Mouse (Mus musculus) frontal cortex, postnatal 36 days (tissue): Measurements from ENCODE around the gene Chac1.

Source experiments
- DNase-seq, 2 experiments: peaks; one replicate each; pipeline ENCODE4 v3.0.0; 2022; ENCODE audit warnings: low spot score in 2 of 2

The Chac1 gene

DNA sequence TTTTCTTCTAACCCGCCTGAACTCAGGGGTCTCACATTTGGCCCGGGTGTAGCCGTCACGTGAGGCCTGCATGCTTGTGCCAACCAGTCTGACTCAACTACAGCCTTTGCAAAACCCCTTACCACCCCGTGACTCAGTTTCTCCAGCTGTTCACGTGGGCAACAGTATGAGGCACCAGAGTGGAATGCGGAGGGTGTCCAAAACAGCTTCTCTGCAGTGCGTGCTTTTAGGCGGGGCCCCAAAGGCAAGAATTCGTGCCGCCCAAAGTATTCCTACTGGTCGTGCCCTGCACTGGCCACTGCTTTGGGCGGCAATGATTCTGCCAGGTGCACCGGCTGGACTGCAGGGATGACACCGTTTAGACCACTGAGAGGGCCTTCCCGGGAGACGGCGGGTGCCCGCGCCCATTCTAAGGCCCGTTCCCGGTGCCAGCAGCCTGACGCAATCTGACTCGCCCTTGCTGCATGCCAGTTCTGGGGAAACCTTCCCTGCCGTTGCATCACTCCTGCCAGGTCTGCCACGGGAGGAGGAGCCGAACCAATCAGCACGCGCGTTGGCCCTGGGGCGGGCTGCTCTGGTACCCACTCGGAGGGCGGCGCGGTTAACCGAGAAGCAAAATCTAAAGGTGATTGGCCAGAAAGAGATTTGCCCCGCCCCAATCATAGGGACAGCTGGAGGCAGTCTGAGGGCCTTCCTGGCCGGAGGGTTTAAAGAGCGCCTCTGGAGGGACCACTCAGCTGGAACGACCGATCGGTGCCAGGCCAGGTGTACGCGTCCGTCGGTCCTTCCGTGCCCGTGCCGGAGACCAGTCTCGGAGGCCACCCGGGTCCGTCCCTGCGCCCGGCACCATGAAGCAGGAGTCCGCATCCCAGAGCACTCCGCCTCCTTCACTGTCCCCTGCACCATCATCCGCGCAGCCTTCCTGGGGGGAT is at the start of gene Chac1:
TSS of gene Chac1 (plus strand) at position 675 of the 932 bp plus-strand sequence.
- DNase-seq, result peak; percentile 96

DNA sequence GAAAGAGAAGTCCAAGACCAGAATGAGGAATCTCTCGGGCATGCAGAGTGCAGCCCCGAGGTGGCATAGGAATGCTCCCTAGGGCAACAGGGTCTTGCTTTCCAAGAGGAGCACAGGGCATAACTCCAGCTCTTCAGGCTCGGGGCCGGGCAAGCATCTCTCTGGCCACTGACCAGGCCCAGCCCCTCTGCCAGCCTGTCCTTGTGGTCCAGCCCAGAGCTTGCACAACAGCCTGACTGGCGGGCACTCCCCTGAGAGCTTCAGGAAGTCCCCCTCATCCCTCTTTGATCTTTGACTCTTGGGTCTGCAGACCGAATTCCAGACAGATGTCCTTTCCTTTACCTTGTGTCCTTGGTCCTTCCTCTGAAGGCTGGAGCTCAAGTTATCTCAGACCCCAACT is 48.2 kb upstream of the Chac1 start:
- DNase-seq, result no peak

DNA sequence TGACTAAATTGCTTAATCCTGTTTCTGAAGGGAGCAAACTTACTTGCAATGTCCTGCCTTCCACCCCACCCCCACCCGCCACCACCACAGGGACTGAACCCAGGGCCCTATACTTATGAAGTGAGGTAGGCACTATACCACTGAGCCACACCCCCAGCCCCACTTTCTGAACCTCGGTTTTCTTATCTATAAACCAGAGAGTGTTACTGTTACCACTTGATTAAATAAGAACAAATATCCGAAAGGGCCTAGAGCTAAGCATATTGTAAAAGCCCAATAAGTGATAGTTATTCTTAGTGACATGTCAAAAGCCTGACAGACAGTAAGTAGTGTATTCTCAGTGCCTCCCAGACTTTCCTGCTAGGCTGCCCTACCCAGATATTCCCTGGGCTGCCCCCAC is 46.6 kb upstream of the Chac1 start:
- DNase-seq, result no peak

DNA sequence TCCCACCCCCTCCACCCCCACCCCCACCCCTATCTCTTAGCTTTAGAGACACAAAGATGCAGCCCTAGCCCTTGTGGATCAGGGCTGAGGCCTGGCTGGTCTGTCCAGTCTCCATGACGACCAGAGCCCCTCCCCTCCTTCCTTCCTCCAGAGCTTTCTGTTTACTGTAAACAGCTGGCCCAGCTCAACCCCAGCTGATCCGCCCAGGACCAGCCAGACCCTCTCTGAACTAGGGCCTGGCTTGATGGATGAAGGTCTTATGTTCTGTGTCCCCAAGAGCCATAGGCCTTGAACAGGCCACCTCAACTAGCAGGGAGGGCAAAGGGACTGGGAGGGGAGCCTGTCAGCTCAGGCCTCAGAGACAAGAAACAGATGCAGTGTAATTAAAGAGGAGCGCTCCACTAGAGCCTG is 46.2 kb upstream of the Chac1 start:
- no peak for DNase-seq

DNA sequence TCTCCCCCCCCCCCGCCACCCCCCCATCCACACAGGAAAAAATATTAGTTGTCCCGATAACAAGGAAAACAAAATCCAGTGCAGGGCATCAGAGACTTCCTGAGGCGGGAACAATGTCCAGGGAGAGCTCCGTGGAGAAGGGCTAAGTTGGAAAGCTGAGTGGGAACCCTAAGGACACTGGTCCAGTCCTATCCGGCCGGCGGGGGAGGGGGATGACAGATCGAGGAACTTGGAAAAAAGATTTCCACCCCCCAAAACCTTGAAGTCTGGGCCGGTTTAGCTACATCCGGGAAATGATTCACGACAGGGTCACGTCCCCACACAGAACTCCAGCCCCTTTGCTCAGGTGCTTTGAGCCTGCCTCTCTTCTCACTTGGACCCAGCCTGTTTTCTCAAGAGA is 39.5 kb upstream of the Chac1 start:
- no peak for DNase-seq

DNA sequence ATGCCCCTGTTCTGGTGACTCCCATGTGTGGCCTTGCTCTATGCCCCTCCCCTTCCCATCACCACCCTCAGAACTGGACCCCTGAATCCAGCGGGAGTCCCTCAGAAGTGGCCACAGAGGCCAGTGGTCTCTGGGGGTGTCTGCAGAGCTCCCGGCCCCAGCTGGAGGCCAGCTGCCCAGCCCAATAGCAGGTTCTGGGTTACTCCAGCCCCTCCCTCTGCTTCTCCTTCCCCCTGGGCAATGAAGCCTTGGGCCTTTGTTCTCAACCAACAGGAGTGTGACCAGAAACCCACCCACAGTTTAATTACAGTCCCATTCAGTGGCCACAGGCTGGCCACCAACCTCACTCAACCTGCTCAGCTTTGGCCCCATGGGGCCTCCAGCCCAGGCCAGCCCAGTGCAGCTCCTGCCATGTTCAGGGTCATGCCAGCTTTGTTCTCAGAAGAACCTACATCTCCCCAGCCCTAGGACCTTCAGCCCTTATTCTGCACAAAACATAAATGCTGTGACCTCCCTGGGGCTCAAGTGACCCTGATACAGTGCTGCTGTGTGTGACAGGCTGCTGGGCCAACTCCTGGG is 38.6 kb upstream of the Chac1 start:
- no peak for DNase-seq

DNA sequence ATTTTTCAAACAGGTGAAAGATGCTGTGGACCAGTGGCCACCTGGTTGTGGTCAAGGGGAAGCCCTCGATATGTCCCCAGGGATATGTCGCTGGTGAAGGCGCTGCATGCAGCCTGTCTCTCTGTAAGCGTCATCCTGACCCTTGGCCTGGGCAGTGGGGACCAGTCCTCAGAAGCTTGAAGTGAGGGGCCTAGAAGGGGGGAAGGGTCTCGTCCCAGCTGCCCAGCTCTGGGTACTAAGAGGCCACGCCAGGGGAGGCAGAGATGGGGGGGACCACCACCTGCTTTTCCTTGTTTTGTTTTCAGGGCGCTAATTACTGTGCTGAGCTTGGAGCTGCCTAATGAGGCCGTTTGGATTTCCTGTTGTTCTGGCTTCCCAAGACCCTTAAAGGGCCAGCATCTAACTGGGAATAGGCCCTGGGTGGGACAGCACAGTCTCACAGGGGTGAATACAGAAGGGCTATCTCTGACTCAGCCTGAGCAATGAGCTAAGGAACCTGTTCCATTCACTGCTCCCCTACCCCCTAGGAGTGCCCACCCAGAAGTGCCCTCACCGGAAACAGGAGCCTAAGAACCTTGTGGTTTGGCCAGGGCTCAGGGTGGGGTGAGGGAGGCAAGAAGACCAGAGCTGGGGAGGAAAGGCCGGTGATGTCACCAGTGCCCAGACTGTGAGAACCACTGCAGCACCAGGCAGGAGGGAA is 37.1 kb upstream of the Chac1 start:
- no peak for DNase-seq

DNA sequence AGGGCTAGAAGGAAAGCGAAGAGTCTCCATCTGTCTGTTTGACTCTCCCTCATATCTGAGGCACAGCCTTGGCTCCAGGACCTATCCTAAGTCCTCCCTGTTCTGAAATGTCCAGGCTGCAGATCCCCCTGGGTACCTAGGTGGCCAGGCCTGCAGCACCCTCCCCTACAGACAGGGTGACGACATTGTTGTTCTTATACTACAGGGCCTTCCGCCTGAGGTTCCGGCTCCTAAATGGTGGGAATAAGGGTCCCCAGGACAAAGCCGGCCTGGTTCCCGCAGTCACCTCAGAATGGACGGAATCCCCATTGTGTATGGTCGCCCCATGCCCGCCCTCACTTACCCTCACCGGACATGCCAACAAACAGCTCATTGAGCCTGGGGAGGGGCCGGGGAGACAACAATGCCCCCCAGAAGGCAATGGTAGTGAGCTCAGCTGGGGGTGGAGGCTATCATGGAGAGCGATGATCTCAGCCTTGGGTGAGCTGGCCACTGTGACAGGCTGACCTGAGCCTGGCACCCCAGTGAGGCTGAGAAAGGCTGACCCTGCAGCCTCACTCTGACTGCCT is 36.2 kb upstream of the Chac1 start:
- DNase-seq, result no peak

DNA sequence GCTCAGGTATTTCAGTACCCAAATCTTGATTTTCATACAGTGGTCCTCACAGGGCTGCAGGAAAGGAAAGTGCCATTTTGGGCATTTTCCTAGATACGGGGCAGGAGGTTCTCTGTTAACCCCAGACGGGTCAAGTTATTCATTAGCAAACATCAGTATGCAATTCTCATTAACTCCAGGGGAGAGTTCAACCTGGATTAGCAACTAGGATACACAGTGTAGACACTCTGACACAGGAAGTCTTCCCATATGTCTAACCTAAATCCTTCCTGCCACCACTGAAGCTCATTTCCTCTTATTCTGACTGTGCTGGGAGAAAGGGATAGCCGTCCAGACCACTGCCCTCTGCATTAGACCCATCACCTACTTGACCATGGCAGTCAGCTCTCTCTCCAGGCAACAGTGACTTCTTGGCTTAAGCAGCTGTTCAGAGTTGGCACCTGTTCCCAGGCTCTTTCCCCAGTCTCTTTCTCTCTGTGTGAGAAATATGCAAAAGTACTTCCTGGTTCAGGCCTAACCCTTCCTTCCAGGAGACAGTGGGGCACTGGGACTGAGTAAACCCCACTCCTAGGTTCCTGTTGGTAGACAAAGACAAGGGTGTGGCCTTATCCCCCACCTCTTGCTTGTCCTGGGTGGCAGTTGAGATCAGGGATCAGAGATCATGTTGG is 32.9 kb upstream of the Chac1 start:
- no peak for DNase-seq

DNA sequence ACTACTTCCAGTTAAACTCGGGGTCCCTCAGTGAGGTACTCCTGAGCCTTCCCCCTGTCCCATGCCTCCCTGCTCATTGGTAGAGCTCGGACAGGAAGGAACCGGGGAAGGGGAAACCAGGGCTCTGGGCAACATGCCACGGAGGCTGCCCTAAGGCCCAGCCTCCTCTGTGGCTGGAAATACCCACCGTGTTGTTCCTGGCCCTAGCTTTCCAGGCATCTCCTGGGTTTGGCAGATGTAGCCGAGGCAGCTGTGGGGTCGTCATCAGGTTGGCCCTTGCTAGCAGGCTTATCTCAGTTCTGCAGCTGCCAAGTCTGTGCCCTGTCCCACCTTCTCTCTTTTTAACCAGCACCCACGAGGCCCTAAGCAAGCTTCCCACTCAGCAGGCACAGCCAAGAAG is 30.5 kb upstream of the Chac1 start:
- DNase-seq, result no peak

DNA sequence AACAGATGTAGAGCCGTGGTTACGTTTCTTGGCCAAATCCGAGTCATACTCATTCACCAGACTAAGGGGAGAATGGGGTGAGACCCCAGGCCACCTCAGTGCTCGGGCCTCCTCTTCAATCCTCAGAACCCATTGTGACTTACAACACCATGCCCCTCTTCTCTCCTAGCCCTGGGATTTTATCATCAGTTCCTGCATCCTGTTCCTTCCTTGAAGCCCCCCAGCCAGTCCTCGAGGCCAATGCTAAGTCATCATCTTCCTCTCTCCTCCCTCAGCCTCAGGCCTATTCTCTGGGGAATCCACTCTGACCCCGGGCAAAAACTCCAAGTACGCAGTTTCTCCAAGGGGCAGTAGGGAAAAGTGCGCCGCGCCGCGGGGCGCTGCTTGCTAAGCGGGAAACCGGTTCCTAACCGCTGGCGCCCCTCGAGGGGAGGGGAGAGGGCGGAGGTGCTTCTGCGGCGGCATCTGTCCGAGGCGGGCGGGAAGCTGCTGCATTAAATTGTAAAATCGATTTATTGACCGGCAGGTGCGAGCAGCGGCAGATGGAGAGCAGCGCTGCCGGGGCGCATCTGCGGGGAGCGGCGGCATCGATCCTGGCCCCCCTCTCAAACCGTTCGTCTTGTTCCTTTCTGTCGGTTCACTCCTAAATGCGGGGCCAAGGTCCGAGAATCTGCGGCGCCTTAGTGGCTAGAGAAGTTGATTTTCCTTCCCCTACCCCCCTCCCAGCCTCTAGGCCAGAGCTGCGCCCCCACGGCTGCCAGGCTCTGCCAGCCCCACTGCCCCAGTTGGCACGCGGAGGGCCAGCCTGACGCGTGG is 29.1 kb upstream of the Chac1 start:
- DNase-seq, result no peak

DNA sequence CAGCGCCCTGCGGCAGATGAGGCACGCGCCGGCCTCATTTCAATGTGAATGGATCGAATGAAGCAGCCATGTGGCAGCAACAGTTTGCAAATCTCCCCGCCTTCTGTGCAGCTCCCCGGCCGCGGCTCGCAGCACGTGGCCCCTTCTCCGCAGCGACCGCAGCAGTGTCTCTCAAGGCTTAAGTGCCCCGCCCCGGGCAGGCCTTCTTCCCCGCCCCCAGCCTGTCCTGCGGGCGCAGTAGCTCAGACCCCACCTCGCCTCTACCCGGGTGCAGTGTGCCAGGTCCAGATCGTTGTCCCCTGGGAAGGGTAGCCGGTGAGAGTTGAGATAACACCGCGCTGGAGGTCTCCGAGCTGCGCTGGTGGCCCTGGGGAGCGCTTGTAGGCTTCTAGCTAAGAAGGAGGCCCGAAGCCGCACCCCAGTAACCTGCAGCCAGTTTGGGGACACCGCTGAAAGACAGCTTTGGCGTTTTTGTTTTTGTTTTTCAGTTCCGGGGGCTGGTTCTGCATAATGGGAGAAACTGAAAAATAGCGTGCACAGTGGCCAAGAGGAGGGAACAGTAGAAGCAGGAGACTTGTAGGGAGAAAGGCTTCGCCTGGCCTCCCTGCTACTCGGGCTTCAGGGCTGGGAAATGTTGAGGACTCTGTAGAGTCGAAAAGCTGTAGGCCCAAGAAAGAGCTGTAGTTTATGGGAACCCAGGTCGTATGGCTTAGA is 28.3 kb upstream of the Chac1 start:
- peak in 1 of 2 experiments; percentile 74 for DNase-seq

DNA sequence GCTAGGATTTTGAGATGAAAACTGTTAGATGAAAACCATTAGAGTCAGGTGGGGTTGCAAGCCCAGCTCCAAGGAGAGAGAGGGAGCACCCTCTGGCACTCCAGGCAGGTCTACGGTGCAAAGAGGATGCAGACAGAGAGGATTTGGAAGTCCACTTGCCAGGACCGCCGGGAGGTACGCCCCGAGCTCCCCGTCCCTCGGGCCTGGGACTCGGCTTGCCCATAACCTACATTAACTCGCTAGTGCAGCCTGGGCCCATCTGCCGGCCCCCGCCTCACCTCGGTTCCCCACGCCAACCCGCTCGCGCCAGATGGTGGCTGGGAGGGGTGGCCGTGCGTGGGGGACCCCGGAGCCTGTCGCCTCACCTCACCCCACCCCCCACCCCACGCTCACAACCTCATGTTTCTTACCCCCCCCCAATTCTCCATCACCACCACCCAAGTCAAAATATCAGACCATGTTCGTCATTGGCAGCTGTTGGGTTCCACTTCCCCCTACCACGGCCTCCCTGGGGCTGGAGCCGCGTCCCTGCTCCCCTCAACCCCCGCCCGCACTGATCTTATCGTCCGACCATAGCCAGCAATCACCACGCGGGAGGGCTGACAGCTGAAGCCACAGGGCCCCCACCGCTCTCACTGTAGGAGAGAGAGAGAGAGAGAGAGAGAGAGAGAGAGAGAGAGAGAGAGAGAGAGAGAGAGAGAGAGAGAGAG is 27.0 kb upstream of the Chac1 start:
- DNase-seq, result no peak

DNA sequence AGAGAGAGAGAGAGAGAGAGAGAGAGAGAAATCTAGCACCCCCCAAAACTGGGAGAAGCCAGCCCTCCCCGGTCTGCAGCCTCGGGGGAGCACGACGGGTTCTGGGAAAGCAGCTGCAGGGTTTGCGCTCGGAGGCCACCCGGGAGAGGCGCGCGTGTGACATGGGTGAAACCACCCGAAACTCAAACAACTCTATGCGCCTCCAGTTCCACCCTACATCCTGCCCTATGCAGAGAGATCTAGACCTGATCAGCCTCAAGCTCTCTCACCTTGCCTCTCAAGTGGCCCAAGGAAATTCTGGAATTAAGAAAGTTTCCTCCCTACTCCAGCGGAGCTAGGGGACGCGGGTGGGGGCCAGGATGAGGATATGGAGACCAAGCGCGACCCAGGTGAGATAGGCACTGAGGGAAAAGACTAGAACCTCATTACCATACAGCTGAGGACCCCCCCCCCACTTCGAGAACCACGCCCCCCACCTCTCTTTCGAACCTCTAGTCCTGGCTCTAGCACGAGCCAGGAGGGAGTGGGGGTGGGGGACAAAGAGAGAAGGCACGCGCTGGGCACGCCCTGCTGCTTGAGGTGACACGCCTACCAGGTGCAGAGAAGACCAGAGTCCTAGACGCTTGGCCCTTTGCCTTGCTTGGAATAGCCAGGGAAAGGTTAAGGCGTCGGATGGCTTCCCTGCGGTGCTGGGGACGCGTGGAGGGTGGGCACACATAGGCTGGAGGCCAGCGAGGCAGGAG is 26.3 kb upstream of the Chac1 start:
- DNase-seq, result no peak

DNA sequence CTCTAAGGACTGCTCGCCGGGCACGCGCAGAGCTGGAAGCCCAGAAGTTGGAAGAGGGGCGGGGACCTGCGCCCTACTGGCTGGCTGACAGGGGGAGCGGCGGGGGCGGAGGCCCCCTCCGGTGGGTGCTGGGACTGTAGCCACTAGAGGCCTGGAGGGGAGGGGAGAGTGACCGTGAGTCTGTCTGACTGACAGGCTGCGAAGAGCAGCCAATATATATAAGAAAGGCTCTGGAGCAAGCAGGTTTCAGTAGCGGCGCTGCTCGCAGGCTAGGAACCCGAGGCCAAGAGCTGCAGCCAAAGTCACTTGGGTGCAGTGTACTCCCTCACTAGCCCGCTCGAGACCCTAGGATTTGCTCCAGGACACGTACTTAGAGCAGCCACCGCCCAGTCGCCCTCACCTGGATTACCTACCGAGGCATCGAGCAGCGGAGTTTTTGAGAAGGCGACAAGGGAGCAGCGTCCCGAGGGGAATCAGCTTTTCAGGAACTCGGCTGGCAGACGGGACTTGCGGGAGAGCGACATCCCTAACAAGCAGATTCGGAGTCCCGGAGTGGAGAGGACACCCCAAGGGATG is 25.4 kb upstream of the Chac1 start, which contains the start of gene Dll4:
TSS of gene Dll4 (plus strand) at position 217 of the 576 bp plus-strand sequence.
- DNase-seq, result no peak

DNA sequence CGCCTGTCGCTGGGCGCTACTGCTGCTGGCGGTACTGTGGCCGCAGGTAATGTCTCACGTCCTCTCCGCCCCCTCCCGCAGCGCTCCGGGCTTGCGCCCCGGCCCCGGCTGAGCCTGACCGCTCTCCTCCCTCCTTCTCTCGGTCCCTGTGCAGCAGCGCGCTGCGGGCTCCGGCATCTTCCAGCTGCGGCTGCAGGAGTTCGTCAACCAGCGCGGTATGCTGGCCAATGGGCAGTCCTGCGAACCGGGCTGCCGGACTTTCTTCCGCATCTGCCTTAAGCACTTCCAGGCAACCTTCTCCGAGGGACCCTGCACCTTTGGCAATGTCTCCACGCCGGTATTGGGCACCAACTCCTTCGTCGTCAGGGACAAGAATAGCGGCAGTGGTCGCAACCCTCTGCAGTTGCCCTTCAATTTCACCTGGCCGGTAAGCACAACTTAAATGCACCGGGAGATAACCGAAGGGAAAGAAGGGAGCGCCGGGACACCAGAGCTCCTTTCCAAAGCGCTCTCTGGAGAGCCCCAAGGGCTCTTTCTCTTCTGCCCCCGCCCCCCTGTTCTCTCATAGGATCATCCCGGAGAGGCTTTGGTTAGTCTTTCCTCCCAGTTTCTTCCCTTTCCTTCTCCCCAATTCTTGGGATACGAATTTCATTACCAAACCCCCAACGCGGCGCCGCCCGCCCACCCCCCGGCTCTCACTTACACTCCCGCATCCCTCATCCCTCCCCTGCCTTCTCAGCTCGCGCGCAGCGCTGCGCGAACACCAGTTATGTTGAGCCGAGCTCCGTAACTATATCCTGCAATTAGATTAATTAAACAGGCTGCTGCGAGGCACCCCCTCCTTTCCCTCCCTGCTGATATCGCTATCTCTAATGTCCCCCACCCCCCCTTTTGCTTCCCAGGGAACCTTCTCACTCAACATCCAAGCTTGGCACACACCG is 24.6 kb upstream of the Chac1 start:
- DNase-seq, result no peak

DNA sequence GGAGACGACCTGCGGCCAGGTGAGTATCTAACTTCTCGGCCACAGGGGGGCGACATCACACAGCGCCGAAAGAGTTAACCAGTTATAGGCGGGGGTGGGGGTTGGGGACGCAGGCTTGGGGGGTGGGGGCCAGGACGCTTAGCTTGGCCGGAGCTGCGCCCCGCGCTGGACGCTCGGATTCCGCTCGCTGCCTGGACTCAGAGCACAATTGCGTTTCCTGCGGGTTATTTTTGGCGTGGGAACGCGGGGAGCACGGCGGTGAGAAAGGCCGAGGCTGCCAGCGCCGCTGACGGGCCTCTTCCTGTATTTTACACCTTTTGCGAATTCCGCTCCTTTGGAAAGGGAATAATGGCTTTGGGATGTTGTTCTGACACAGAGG is 23.9 kb upstream of the Chac1 start:
- DNase-seq, result peak in 1 of 2 experiments; percentile 14
